Mouse (Mus musculus): ENCODE measurements around the gene Zfp788. TPM values are rescaled to one million over a fixed set of nuclear protein-coding genes. Genes with fewer than 3 reads are reported as not detected.
A peak's percentile ranks its signal among the peaks of the same experiment; 100 is the strongest.
"Not testable (repeated sequence)": the region's sequence is repeated elsewhere in the genome, so short reads cannot be mapped to it uniquely, and the experiment has no call there.

Gene Zfp788
- 11.6 and 13.6 TPM in 2 replicates for polyA plus RNA-seq (2016; fragmentation: Nextera tagmentation; extraction: Ambion mirVana)

DNA sequence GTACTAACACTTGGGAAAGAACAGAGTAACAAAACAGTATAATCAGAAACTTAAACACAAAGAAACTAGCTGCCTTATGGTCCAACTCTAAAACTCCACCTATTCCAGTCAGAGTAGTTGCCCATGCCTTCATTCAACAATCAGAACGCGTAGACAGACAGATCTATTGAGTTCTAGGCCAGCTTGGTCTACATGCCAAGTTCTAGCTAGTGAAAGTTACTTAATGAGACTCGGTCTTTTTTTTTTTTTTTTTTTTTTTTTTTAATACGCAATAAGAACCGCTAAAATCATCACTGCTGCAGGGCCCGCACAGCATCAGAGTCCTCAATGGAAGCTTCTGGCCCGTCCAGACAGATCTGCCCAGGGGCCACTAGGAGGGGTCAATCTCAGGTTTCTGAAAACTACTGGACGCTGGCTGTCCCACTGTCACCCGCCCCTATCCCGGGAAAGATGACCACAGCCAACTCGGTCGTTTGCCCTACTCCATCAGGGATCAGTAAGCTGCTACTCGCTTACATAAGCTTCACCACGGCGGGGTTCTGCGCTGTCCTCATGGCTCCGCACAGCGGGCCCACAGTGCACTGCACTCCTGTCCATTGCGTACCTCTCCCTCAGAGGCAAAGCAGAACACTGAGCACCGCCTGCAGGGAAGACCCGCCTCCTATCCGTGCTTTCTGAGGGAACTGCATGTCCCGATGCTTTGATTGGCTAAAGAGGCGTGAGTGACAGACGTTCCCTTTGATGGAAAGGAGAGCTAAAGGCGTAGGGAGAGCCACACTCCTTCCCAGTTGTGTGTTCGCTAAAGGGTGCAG is at the start of gene Zfp788:
Zfp788 (plus strand) TSS at position 795 of the 812 bp plus-strand sequence.
- H3K36me3 ChIP-seq (replicated peaks), result peaks cover 45% of the 10 kb centered on the region
- DNase-seq (ENCODE audit: low spot score), result peak; percentile 91
- H3K4me3 ChIP-seq, result peak within 1 kb of the TSS; percentile 71
- no peaks in the 10 kb centered on the region for H3K4me1 ChIP-seq
- WGBS, result 1% methylated on average over 27 of the region's 27 CpGs
- no peaks in the 10 kb centered on the region for H3K27me3 ChIP-seq (replicated peaks; ENCODE audit: low read depth, poor library complexity, severe bottlenecking)
- H3K9me3 ChIP-seq, result peaks cover 13% of the 10 kb centered on the region; the same call in 1 of the 2 replicates
- peak within 1 kb of the TSS; percentile 91 for H3K27ac ChIP-seq (replicated peaks)

GRCm38 (mm10) chr7:41587831-41588230 is 45.2 kb upstream of the Zfp788 start:
- H3K4me1 ChIP-seq; H3K36me3 ChIP-seq (replicated peaks); H3K4me3 ChIP-seq; H3K27me3 ChIP-seq (replicated peaks; ENCODE audit: low read depth, poor library complexity, severe bottlenecking); H3K27ac ChIP-seq (replicated peaks); DNase-seq (ENCODE audit: low spot score): not testable (repeated sequence)
- peaks cover 24% of the 10 kb centered on the region; the same call in 1 of the 2 replicates for H3K9me3 ChIP-seq

- no peaks in the 10 kb centered on the region for H3K9me3 ChIP-seq
- 48% methylated on average over 5 of the region's 5 CpGs for WGBS
- H3K4me1 ChIP-seq, result peaks cover 4% of the 10 kb centered on the region; the same call in 1 of the 2 replicates
- no peaks in the 10 kb centered on the region for H3K27me3 ChIP-seq (replicated peaks; ENCODE audit: low read depth, poor library complexity, severe bottlenecking)
- DNase-seq (ENCODE audit: low spot score), result no peak
- peak overlapping the region; percentile 67 for H3K4me3 ChIP-seq
- peaks cover 15% of the 10 kb centered on the region for H3K36me3 ChIP-seq (replicated peaks)
- peak overlapping the region; percentile 79 for H3K27ac ChIP-seq (replicated peaks)
Measured at GRCm38 (mm10) chr7:41598615-41599014, 34.4 kb upstream of the Zfp788 start.

GRCm38 (mm10) chr7:41599034-41599813 is 33.8 kb upstream of the Zfp788 start, which contains the start of gene 2610021A01Rik:
TSS of gene 2610021A01Rik (plus strand) at chr7:41599230.
- H3K27ac ChIP-seq (replicated peaks), result peak within 1 kb of the TSS; percentile 79
- peak within 1 kb of the TSS; percentile 67 for H3K4me3 ChIP-seq
- DNase-seq (ENCODE audit: low spot score), result peak; percentile 93
- under 1% methylated on average over 41 of the region's 41 CpGs for WGBS
- peaks cover 4% of the 10 kb centered on the region; the same call in 1 of the 2 replicates for H3K4me1 ChIP-seq
- peaks cover 20% of the 10 kb centered on the region for H3K36me3 ChIP-seq (replicated peaks)
- H3K9me3 ChIP-seq, result no peaks in the 10 kb centered on the region
- H3K27me3 ChIP-seq (replicated peaks; ENCODE audit: low read depth, poor library complexity, severe bottlenecking), result no peaks in the 10 kb centered on the region

- 18% methylated on average over 3 of the region's 3 CpGs for WGBS
- Histone ChIP-seq H3K27me3 (replicated peaks; ENCODE audit: low read depth, poor library complexity, severe bottlenecking) (no peaks in the 10 kb centered on the region), H3K36me3 (replicated peaks) (peaks cover 28% of the 10 kb centered on the region), H3K4me3 (peak overlapping the region; percentile 67), H3K27ac (replicated peaks) (peak overlapping the region; percentile 79), H3K4me1 (peaks cover 4% of the 10 kb centered on the region; the same call in 1 of the 2 replicates), H3K9me3 (no peaks in the 10 kb centered on the region)
- peak; percentile 14 for DNase-seq (ENCODE audit: low spot score)
Measured at GRCm38 (mm10) chr7:41599932-41600548, 33.0 kb upstream of the Zfp788 start.

DNA sequence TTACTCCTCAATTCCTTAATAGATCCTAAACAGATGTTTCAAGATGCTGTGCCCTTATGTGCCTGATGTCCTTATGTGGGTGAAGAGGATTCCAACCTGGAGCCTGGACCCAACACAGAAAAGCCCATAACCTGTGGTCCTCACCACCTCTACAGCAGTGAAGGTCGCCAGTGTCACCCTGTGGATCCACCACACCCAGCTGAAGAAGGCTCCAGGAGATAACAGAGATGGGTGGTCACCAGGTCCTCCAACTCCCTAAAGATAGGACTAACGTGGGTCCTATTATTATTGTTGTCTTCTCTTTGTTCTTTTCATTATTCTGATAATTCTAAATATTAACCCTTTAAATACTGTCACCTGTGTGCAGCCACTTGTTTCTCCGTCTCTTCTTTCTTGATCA is 21.3 kb upstream of the Zfp788 start:
- H3K27ac ChIP-seq (replicated peaks), result no peak overlapping the region
- peaks cover 75% of the 10 kb centered on the region for H3K36me3 ChIP-seq (replicated peaks)
- no peaks in the 10 kb centered on the region for H3K27me3 ChIP-seq (replicated peaks; ENCODE audit: low read depth, poor library complexity, severe bottlenecking)
- no peak overlapping the region for H3K4me3 ChIP-seq
- WGBS, result 91% methylated on average over 3 of the region's 3 CpGs
- DNase-seq (ENCODE audit: low spot score), result no peak
- H3K9me3 ChIP-seq, result no peaks in the 10 kb centered on the region
- H3K4me1 ChIP-seq, result no peaks in the 10 kb centered on the region

DNA sequence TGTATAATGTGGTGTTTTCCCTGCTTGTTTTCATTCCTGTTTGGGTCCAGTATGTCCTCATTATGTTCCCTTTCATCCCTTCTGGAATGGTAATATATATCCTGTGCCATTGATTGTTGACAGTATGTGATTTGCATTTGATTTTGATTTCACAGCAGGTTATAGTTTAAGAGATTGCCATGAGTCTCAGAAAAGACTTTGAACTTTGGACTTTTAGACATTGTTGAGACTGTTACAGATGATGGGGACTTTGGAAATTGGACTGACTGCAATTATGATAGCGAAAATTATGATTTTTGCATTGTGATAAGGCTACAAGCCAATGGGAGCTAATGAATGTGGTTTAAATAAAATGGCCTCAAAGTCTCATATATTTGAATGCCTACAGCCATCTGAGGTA is 16.8 kb upstream of the Zfp788 start:
- WGBS, result 91% methylated on average over 1 of the region's 1 CpGs
- H3K27me3 ChIP-seq (replicated peaks; ENCODE audit: low read depth, poor library complexity, severe bottlenecking); H3K4me3 ChIP-seq; H3K27ac ChIP-seq (replicated peaks); DNase-seq (ENCODE audit: low spot score); H3K4me1 ChIP-seq; H3K9me3 ChIP-seq: not testable (repeated sequence)
- H3K36me3 ChIP-seq (replicated peaks), result peaks cover 78% of the 10 kb centered on the region

DNA sequence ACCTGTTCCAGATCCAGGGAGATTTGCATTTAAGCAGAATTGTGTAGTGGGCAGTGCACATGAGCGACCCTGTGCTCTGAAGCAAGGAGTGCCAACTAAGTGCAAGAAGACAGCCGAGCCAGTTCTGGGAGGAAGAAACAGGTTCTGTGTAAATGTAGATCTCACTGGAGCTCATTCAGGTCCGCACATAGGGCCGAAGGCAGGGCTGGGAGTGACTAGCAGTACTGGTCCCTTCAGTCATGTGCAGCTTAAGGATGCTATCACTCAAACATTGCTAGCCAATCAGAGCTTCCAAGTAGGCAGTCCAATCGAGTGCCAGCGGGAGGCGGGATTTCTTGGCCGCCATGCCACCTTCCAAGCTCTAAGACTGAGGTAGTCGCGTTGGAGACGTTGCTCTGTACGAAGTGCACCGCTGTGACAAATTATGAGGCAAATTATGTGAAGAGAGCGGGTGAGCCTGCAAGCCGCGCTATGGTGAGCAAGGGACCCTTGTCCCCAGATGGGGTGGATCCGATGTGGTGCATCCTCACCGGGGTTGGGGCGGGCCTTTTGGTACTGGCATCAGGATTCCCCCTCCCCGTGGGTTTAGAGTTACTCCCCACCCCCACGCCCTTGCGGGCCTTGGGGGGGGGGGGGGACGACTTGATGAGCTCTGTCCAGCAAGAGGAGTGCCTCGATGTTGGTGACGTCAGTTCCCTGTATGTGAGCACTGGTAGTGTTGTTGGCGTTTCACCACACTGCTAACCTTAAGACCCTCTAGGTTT is 400 bp downstream of the Zfp788 start:
- Histone ChIP-seq H3K4me3 (peak overlapping the region; percentile 71), H3K4me1 (no peaks in the 10 kb centered on the region), H3K9me3 (peaks cover 15% of the 10 kb centered on the region; the same call in 1 of the 2 replicates), H3K27ac (replicated peaks) (peak overlapping the region; percentile 91), H3K36me3 (replicated peaks) (peaks cover 48% of the 10 kb centered on the region), H3K27me3 (replicated peaks; ENCODE audit: low read depth, poor library complexity, severe bottlenecking) (no peaks in the 10 kb centered on the region)
- peak; percentile 89 for DNase-seq (ENCODE audit: low spot score)
- under 1% methylated on average over 26 of the region's 26 CpGs for WGBS

- not testable (repeated sequence) for H3K36me3 ChIP-seq (replicated peaks); H3K27me3 ChIP-seq (replicated peaks; ENCODE audit: low read depth, poor library complexity, severe bottlenecking); H3K4me3 ChIP-seq; H3K27ac ChIP-seq (replicated peaks); DNase-seq (ENCODE audit: low spot score); H3K4me1 ChIP-seq
- H3K9me3 ChIP-seq, result peaks cover 28% of the 10 kb centered on the region
- WGBS, result 60% methylated on average over 1 of the region's 1 CpGs
Measured at GRCm38 (mm10) chr7:41674326-41674725, 41.3 kb downstream of the Zfp788 start.

Data from embryonic facial prominence, embryonic 10.5 days (tissue).